15 mouse cellular contexts compared by ENCODE assay signal in genomic region chr16:45695445-45696160, GRCm38 (mm10). TPM values are rescaled to one million over a fixed set of nuclear protein-coding genes. Genes with fewer than 3 reads are reported as not detected.
DNase-seq lines count a peak whose midpoint lies in the region; ATAC-seq and TF ChIP-seq lines count a peak whose summit lies in the region.
"Had no signal": no experiment of that assay in that cellular context is flagged by ENCODE, and none has a peak within 500 bp of the region (broad histone marks: within the 10 kb centered on the region; RNA-seq: fewer than 3 reads in every experiment).

No protein-coding gene starts in this region.

- no peak overlapping the region for H3K9ac ChIP-seq in kidney, embryonic 16.5 days (replicated peaks; ENCODE audit: low read length)
- H3K9ac ChIP-seq: liver, embryonic 13.5 days had no signal

- ATAC-seq in kidney, embryonic 16.5 days (ENCODE audit: low FRiP score, low TSS enrichment) = 0 out of 2 replicates have a peak, but pooled peaks have one; percentile 23
- ATAC-seq: intestine, embryonic 16.5 days had no signal

- no peak for TF ChIP-seq POLR2A in kidney, adult 2 months (IDR thresholded peaks at IDR 0.05; ENCODE audit: low read depth, low read length)

- intact Hi-C loops in left cerebral cortex, postnatal 25 days (cut with DNase I) = no loop called here

- WGBS in kidney, embryonic 16.5 days = 73% methylated on average over 9 of the region's 9 CpGs
- WGBS in kidney, adult 2 months = 79% methylated on average over 9 of the region's 9 CpGs

- no peak for TF ChIP-seq CTCF in kidney, adult 2 months (conservative IDR thresholded peaks at IDR 0.05; ENCODE audit: insufficient read depth, insufficient read length, low read depth, low read length)

- H3K36me3 ChIP-seq in kidney, embryonic 16.5 days (ENCODE audit: insufficient read depth, low read length) = no peaks in the 10 kb centered on the region
- no peaks in the 10 kb centered on the region for H3K36me3 ChIP-seq in kidney, adult 2 months (ENCODE audit: control insufficient read depth, insufficient read depth, low read length)
- H3K36me3 ChIP-seq: liver, embryonic 13.5 days had no signal

- no peak overlapping the region for H3K27ac ChIP-seq in kidney, embryonic 16.5 days (ENCODE audit: low read length)
- H3K27ac ChIP-seq in kidney, adult 2 months (ENCODE audit: insufficient read depth, low read depth, low read length) = no peak overlapping the region
- H3K27ac ChIP-seq: liver, embryonic 13.5 days had no signal

- H3K4me1 ChIP-seq in kidney, embryonic 16.5 days (ENCODE audit: insufficient read depth, low read length) = no peaks in the 10 kb centered on the region
- no peaks in the 10 kb centered on the region for H3K4me1 ChIP-seq in kidney, adult 2 months (ENCODE audit: control insufficient read depth, insufficient read depth, low read length)
- H3K4me1 ChIP-seq: liver, embryonic 13.5 days had no signal

- H3K4me2 ChIP-seq in kidney, embryonic 16.5 days (replicated peaks; ENCODE audit: low read depth, low read length) = no peak overlapping the region
- H3K4me2 ChIP-seq: liver, embryonic 13.5 days; midbrain, embryonic 11.5 days had no signal

- H3K9me3 ChIP-seq in kidney, embryonic 16.5 days (ENCODE audit: low read length) = no peaks in the 10 kb centered on the region
- H3K9me3 ChIP-seq: liver, embryonic 13.5 days had no signal

- H3K27me3 ChIP-seq in kidney, embryonic 16.5 days (ENCODE audit: insufficient read depth, low read length) = no peaks in the 10 kb centered on the region
- H3K27me3 ChIP-seq in kidney, adult 2 months (replicated peaks; ENCODE audit: control insufficient read depth, insufficient read depth, low read length) = no peaks in the 10 kb centered on the region; the same call in 1 of the 2 replicates
- H3K27me3 ChIP-seq: liver, embryonic 13.5 days had no signal

- no peak overlapping the region for H3K4me3 ChIP-seq in kidney, embryonic 16.5 days (ENCODE audit: low read length)
- no peak overlapping the region for H3K4me3 ChIP-seq in kidney, adult 2 months (ENCODE audit: insufficient read depth, low read depth, low read length)
- H3K4me3 ChIP-seq: liver, embryonic 13.5 days had no signal

- DNase-seq in kidney, adult 2 months = no peak
- peak; percentile 48 to 85 for DNase-seq in adrenal gland, adult (ENCODE audit: inconsistent age in 2 of 2, low spot score in 1 of 2)
- DNase-seq in adrenal gland, postnatal 36 days = peak; percentile 55 to 61
- DNase-seq in cerebellum, postnatal 25 days = peak; percentile 64 to 67
- DNase-seq in yolk sac, embryonic 10.5 days (ENCODE audit: low spot score) = no peak
- no peak for DNase-seq in left cerebral cortex, postnatal 25 days (ENCODE audit: low spot score in 2 of 2)
- DNase-seq: heart, postnatal 10 days; kidney, postnatal 36 days; liver, embryonic 13.5 days; thymus, postnatal 36 days had no signal

RNA-seq across cellular contexts. Expression of gene Tmprss7, which starts 2.1 kb away (rescaled TPM):
- polyA plus RNA-seq in kidney, embryonic 16.5 days (2015; fragmentation: Nextera tagmentation; extraction: Ambion mirVana) = 0.08 and 0.10 TPM in 2 replicates
- 0.05 TPM in 1 of 2 replicates, not detected in the other for polyA plus RNA-seq in kidney, adult 2 months (2012; rRNA removed)
- under 1 TPM in 1 of 2 experiments, not detected in 1; 0.13 TPM for total RNA-seq in adrenal gland, postnatal 36 days (2021)
- total RNA-seq in left cerebral cortex, postnatal 25 days (2021) = 1 to 10 TPM; 2.8 to 4.4 TPM
- total RNA-seq: heart, postnatal 10 days had no signal
- polyA plus RNA-seq: stomach, embryonic 14.5 days had no signal

RNA-seq across cellular contexts. Expression of gene Tagln3, which starts 28.8 kb away (rescaled TPM):
- 6.8 and 9.3 TPM in 2 replicates for polyA plus RNA-seq in kidney, embryonic 16.5 days (2015; fragmentation: Nextera tagmentation; extraction: Ambion mirVana)
- polyA plus RNA-seq in kidney, adult 2 months (2012; rRNA removed) = 0.77 and 1.3 TPM in 2 replicates
- 1 to 10 TPM; 2.7 to 3.0 TPM for total RNA-seq in adrenal gland, postnatal 36 days (2021)
- 100 to 1,000 TPM; 309 to 348 TPM for total RNA-seq in left cerebral cortex, postnatal 25 days (2021)

RNA-seq across cellular contexts. Expression of gene BC016579, which starts 41.7 kb away (rescaled TPM):
- polyA plus RNA-seq in kidney, embryonic 16.5 days (2015; fragmentation: Nextera tagmentation; extraction: Ambion mirVana) = 0.21 and 0.27 TPM in 2 replicates
- 0.05 and 0.07 TPM in 2 replicates for polyA plus RNA-seq in kidney, adult 2 months (2012; rRNA removed)
- total RNA-seq in adrenal gland, postnatal 36 days (2021) = under 1 TPM; 0.16 to 0.20 TPM
- under 1 TPM in 1 of 2 experiments, not detected in 1; 0.16 TPM for total RNA-seq in left cerebral cortex, postnatal 25 days (2021)
- total RNA-seq: heart, postnatal 10 days; neutrophil, adult 5-6 weeks had no signal

RNA-seq across cellular contexts. Expression of gene Abhd10, which starts 47.2 kb away (rescaled TPM):
- polyA plus RNA-seq in kidney, embryonic 16.5 days (2015; fragmentation: Nextera tagmentation; extraction: Ambion mirVana) = 36.4 and 36.7 TPM in 2 replicates
- polyA plus RNA-seq in kidney, adult 2 months (2012; rRNA removed) = 8.0 and 9.2 TPM in 2 replicates
- total RNA-seq in adrenal gland, postnatal 36 days (2021) = 10 to 100 TPM; 17.0 to 28.8 TPM
- 10 to 100 TPM; 23.0 to 25.4 TPM for total RNA-seq in left cerebral cortex, postnatal 25 days (2021)

Comparison
In these comparisons a context has a peak if more than half of its experiments do, and no peak if none do; other contexts are left out.
1. DNase-seq: peak in adrenal gland, adult (2 of 2), adrenal gland, postnatal 36 days (2 of 2) and cerebellum, postnatal 25 days (2 of 2); none in kidney, adult 2 months (single experiment), yolk sac, embryonic 10.5 days (single experiment) and left cerebral cortex, postnatal 25 days (0 of 2).
2. RNA of gene Tagln3, which starts 28.8 kb away (total RNA-seq): 309 to 348 TPM in left cerebral cortex, postnatal 25 days; 2.7 to 3.0 TPM in adrenal gland, postnatal 36 days; every median in the first group is over 10 times any median in the second.